Mouse (Mus musculus): ENCODE data around the gene Tgm5. TPM values are rescaled to one million over a fixed set of nuclear protein-coding genes. Genes with fewer than 3 reads are reported as not detected.
A peak's percentile ranks its signal among the peaks of the same experiment; 100 is the strongest.

The Tgm5 gene
- polyA plus RNA-seq, 1 experiment from 2014 or later = 0.07 TPM

- WGBS = 76% methylated on average over 7 of the region's 7 CpGs
- no peak for DNase-seq (ENCODE audit: low spot score)
- Histone ChIP-seq H3K4me3 (ENCODE audit: low read depth, low read length) (no peak overlapping the region), H3K27me3 (replicated peaks; ENCODE audit: insufficient read depth, low read length) (no peaks in the 10 kb centered on the region), H3K9me3 (ENCODE audit: low read length) (no peaks in the 10 kb centered on the region), H3K4me2 (replicated peaks; ENCODE audit: low read depth, low read length) (no peak overlapping the region), H3K27ac (ENCODE audit: low read length) (no peak overlapping the region), H3K9ac (replicated peaks; ENCODE audit: low read depth) (no peak overlapping the region), H3K4me1 (ENCODE audit: insufficient read depth, low read depth, low read length) (no peaks in the 10 kb centered on the region; the same call in 1 of the 2 replicates), H3K36me3 (ENCODE audit: insufficient read depth, low read length) (no peaks in the 10 kb centered on the region)
- TF ChIP-seq CTCF (IDR thresholded peaks at IDR 0.05) = no peak
- TF ChIP-seq EP300 (IDR thresholded peaks at IDR 0.05) = no peak
- no peak for ATAC-seq
These were observed 10.9 kb downstream of the Tgm5 start for GRCm38 (mm10) chr2:121074747-121075146.

DNA sequence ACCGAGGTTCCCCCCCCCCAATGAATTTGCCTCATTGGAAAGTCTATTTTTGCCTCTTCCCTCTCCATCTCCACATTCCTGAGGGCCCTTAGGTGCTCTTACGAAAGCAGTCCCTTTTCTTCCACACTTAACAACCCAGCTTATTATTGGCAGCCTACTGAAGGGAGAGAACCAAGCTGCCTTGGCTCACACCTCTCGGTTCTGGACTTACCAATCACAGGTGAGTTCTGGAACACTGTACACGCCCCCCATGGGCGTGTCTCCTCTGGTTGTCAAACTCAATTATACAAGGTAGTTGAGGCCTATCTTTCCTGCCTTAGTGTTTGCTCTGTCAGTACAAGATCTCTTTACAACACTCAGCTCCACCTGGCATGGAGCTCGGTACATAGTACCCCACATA is 13.8 kb downstream of the Tgm5 start:
- WGBS = 51% methylated on average over 6 of the region's 6 CpGs
- Histone ChIP-seq H3K4me2 (replicated peaks; ENCODE audit: low read depth, low read length) (no peak overlapping the region), H3K27ac (ENCODE audit: low read length) (no peak overlapping the region), H3K4me1 (ENCODE audit: insufficient read depth, low read depth, low read length) (no peaks in the 10 kb centered on the region; the same call in 1 of the 2 replicates), H3K9ac (replicated peaks; ENCODE audit: low read depth) (no peak overlapping the region), H3K9me3 (ENCODE audit: low read length) (no peaks in the 10 kb centered on the region), H3K36me3 (ENCODE audit: insufficient read depth, low read length) (no peaks in the 10 kb centered on the region), H3K4me3 (ENCODE audit: low read depth, low read length) (no peak overlapping the region), H3K27me3 (replicated peaks; ENCODE audit: insufficient read depth, low read length) (no peaks in the 10 kb centered on the region)
- no peak for TF ChIP-seq CTCF (IDR thresholded peaks at IDR 0.05)
- TF ChIP-seq EP300 (IDR thresholded peaks at IDR 0.05) = 0 out of 2 replicates have a peak, but pooled peaks have one; percentile 37
- peak; percentile 88 for DNase-seq (ENCODE audit: low spot score)
- ATAC-seq = peak; percentile 98

DNA sequence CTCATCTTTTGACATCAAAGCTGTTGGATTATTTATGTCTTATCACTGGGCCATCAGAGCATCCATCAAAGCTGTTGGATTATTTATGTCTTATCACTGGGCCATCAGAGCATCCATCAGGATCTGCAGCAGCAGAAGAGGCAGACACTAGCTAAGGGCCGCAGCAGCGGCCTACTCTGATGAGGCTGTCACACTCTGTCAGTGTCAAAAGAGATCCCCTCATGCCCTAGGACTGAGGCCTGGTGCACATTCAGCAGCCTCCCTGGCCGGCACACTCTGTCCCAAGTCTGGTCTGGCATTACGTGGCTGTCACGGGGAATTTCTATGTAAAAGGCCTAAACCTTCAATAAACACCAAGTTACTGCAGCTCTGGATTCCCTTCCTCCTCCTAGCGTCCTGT is 16.1 kb downstream of the Tgm5 start:
- DNase-seq (ENCODE audit: low spot score) = no peak
- H3K27ac ChIP-seq (ENCODE audit: low read length) = no peak overlapping the region
- WGBS = 58% methylated on average over 6 of the region's 6 CpGs
- H3K9me3 ChIP-seq (ENCODE audit: low read length) = no peaks in the 10 kb centered on the region
- ATAC-seq = no peak
- H3K27me3 ChIP-seq (replicated peaks; ENCODE audit: insufficient read depth, low read length) = no peaks in the 10 kb centered on the region
- no peak overlapping the region for H3K9ac ChIP-seq (replicated peaks; ENCODE audit: low read depth)
- H3K4me1 ChIP-seq (ENCODE audit: insufficient read depth, low read depth, low read length) = no peaks in the 10 kb centered on the region; the same call in 1 of the 2 replicates
- no peak overlapping the region for H3K4me2 ChIP-seq (replicated peaks; ENCODE audit: low read depth, low read length)
- TF ChIP-seq CTCF (IDR thresholded peaks at IDR 0.05) = no peak
- TF ChIP-seq EP300 (IDR thresholded peaks at IDR 0.05) = no peak
- no peak overlapping the region for H3K4me3 ChIP-seq (ENCODE audit: low read depth, low read length)
- no peaks in the 10 kb centered on the region for H3K36me3 ChIP-seq (ENCODE audit: insufficient read depth, low read length)

DNA sequence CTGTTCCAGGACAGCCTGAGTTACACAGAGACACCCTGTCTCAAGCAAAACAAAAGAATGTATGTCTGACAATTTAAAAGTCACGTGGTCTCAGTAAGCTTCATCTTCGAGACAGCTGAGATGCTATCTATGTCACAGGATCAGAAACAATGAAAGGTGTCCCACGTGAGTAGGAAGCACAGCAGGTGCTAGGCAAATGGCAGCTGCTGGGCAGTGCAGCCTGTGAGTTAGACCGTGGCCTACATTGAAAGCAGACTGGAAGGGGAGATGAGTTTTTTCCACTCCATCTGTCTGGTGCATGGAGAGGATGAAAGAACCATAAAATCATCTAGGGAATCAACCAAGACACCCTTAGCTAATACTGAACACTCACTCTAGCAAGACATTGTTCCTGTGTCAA is 18.5 kb downstream of the Tgm5 start:
- WGBS = 45% methylated on average over 4 of the region's 4 CpGs
- H3K4me1 ChIP-seq (ENCODE audit: insufficient read depth, low read depth, low read length) = no peaks in the 10 kb centered on the region; the same call in 1 of the 2 replicates
- no peak overlapping the region for H3K9ac ChIP-seq (replicated peaks; ENCODE audit: low read depth)
- no peaks in the 10 kb centered on the region for H3K27me3 ChIP-seq (replicated peaks; ENCODE audit: insufficient read depth, low read length)
- H3K9me3 ChIP-seq (ENCODE audit: low read length) = no peaks in the 10 kb centered on the region
- no peak for DNase-seq (ENCODE audit: low spot score)
- H3K4me2 ChIP-seq (replicated peaks; ENCODE audit: low read depth, low read length) = no peak overlapping the region
- TF ChIP-seq CTCF (IDR thresholded peaks at IDR 0.05) (no peak), EP300 (IDR thresholded peaks at IDR 0.05) (no peak)
- no peaks in the 10 kb centered on the region for H3K36me3 ChIP-seq (ENCODE audit: insufficient read depth, low read length)
- no peak overlapping the region for H3K4me3 ChIP-seq (ENCODE audit: low read depth, low read length)
- ATAC-seq = no peak
- no peak overlapping the region for H3K27ac ChIP-seq (ENCODE audit: low read length)

- 57% methylated on average over 2 of the region's 2 CpGs for WGBS
- ATAC-seq (no peak), DNase-seq (ENCODE audit: low spot score) (no peak)
- H3K36me3 ChIP-seq (ENCODE audit: insufficient read depth, low read length) = no peaks in the 10 kb centered on the region
- H3K4me2 ChIP-seq (replicated peaks; ENCODE audit: low read depth, low read length) = no peak overlapping the region
- H3K27me3 ChIP-seq (replicated peaks; ENCODE audit: insufficient read depth, low read length) = no peaks in the 10 kb centered on the region
- H3K9me3 ChIP-seq (ENCODE audit: low read length) = no peaks in the 10 kb centered on the region
- H3K4me1 ChIP-seq (ENCODE audit: insufficient read depth, low read depth, low read length) = no peaks in the 10 kb centered on the region
- no peak overlapping the region for H3K4me3 ChIP-seq (ENCODE audit: low read depth, low read length)
- TF ChIP-seq EP300 (IDR thresholded peaks at IDR 0.05) (no peak), CTCF (IDR thresholded peaks at IDR 0.05) (no peak)
- no peak overlapping the region for H3K9ac ChIP-seq (replicated peaks; ENCODE audit: low read depth)
- no peak overlapping the region for H3K27ac ChIP-seq (ENCODE audit: low read length)
These were observed 24.3 kb downstream of the Tgm5 start for GRCm38 (mm10) chr2:121061315-121061714.

GRCm38 (mm10) chr2:121057997-121058396 is 27.6 kb downstream of the Tgm5 start:
- Histone ChIP-seq H3K36me3 (ENCODE audit: insufficient read depth, low read length) (no peaks in the 10 kb centered on the region), H3K27me3 (replicated peaks; ENCODE audit: insufficient read depth, low read length) (no peaks in the 10 kb centered on the region), H3K4me2 (replicated peaks; ENCODE audit: low read depth, low read length) (no peak overlapping the region), H3K9me3 (ENCODE audit: low read length) (no peaks in the 10 kb centered on the region), H3K4me3 (ENCODE audit: low read depth, low read length) (no peak overlapping the region), H3K4me1 (ENCODE audit: insufficient read depth, low read depth, low read length) (no peaks in the 10 kb centered on the region), H3K9ac (replicated peaks; ENCODE audit: low read depth) (no peak overlapping the region), H3K27ac (ENCODE audit: low read length) (no peak overlapping the region)
- no peak for ATAC-seq
- DNase-seq (ENCODE audit: low spot score) = no peak
- 51% methylated on average over 6 of the region's 6 CpGs for WGBS
- TF ChIP-seq EP300 (IDR thresholded peaks at IDR 0.05) = no peak
- no peak for TF ChIP-seq CTCF (IDR thresholded peaks at IDR 0.05)

DNA sequence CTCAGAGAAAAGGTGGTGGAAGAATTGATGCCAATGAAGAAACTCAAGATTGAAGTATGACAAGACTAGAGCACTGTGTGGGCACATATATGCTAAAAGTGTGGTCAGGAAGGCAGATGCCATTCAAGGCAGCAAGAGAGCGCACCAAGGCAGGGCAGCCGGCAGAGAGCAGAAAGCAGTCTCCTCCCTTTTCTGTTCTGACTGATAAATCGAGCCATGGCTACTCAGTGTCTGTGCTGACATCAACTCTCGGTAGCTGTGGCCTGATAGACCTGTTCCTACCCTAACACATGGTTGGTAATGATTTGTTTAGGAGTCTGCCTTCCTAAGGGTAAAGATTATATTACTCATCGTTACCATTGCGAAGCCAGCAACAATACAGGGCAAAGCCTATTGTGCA is 29.7 kb downstream of the Tgm5 start:
- no peaks in the 10 kb centered on the region for H3K27me3 ChIP-seq (replicated peaks; ENCODE audit: insufficient read depth, low read length)
- H3K4me2 ChIP-seq (replicated peaks; ENCODE audit: low read depth, low read length) = no peak overlapping the region
- ATAC-seq (no peak), DNase-seq (ENCODE audit: low spot score) (no peak)
- WGBS = 79% methylated on average over 6 of the region's 6 CpGs
- H3K9me3 ChIP-seq (ENCODE audit: low read length) = no peaks in the 10 kb centered on the region
- no peak for TF ChIP-seq CTCF (IDR thresholded peaks at IDR 0.05)
- no peak for TF ChIP-seq EP300 (IDR thresholded peaks at IDR 0.05)
- no peak overlapping the region for H3K4me3 ChIP-seq (ENCODE audit: low read depth, low read length)
- H3K36me3 ChIP-seq (ENCODE audit: insufficient read depth, low read length) = no peaks in the 10 kb centered on the region
- H3K9ac ChIP-seq (replicated peaks; ENCODE audit: low read depth) = no peak overlapping the region
- no peak overlapping the region for H3K27ac ChIP-seq (ENCODE audit: low read length)
- H3K4me1 ChIP-seq (ENCODE audit: insufficient read depth, low read depth, low read length) = no peaks in the 10 kb centered on the region

All from lung, postnatal 0 days (tissue).